Mouse (Mus musculus) limb, embryonic 10.5 days (tissue): ENCODE measurements around the gene Zfp362. TPM values are rescaled to one million over a fixed set of nuclear protein-coding genes. Genes with fewer than 3 reads are reported as not detected.

Source experiments
- DNase-seq: peaks from one replicate; pipeline ENCODE4 v3.0.0-alpha.2; 2017; ENCODE audit warnings: low spot score
- H3K27ac ChIP-seq: fragments of 300-500 bp; sonication (generic); 2 replicates; pipeline ENCODE4 v1.5.1; 2016; ENCODE audit warnings: mild to moderate bottlenecking
- H3K27me3 ChIP-seq: fragments of 300-500 bp; sonication (generic); 2 replicates; pipeline ENCODE4 v1.6.1; 2016; ENCODE audit warnings: low read depth, mild to moderate bottlenecking; ENCODE audit not compliant: poor library complexity, severe bottlenecking
- H3K36me3 ChIP-seq: fragments of 300-500 bp; sonication (generic); 2 replicates; pipeline ENCODE4 v1.6.1; 2016; ENCODE audit warnings: mild to moderate bottlenecking, moderate library complexity
- H3K4me1 ChIP-seq: fragments of 300-500 bp; sonication (generic); 2 replicates; pipeline ENCODE4 v1.6.1; 2016
- H3K4me3 ChIP-seq: fragments of 300-500 bp; sonication (generic); 2 replicates; pipeline ENCODE4 v1.5.1; 2016; ENCODE audit warnings: mild to moderate bottlenecking, moderate library complexity
- H3K9me3 ChIP-seq: fragments of 300-500 bp; sonication (generic); replicated peaks from 2 replicates; pipeline ENCODE4 v1.6.1; 2016; ENCODE audit warnings: mild to moderate bottlenecking
- WGBS: fragments of 180-500 bp; shearing (Covaris S2); methylation state at CpG from one replicate; pipeline ENCODE4 v1.1.7; 2016; 5-methylcytosine and 5-hydroxymethylcytosine counted together
- polyA plus RNA-seq: library from polyadenylated mRNA; unstranded; fragments of >200 nt; fragmentation: Nextera tagmentation; extraction: Ambion mirVana; gene quantifications from 2 replicates; pipeline ENCODE4 v1.2.1, GENCODE M21; 2016

Gene Zfp362
- 41.4 and 48.6 TPM in 2 replicates for polyA plus RNA-seq

- peak; percentile 80 for DNase-seq
- peaks cover 54% of the 10 kb centered on the region for H3K4me1 ChIP-seq
- 13% methylated on average over 95 of the region's 111 CpGs for WGBS
- no peaks in the 10 kb centered on the region for H3K27me3 ChIP-seq
- H3K27ac ChIP-seq: peak within 1 kb of the TSS; percentile 99
- peaks cover 18% of the 10 kb centered on the region for H3K36me3 ChIP-seq
- H3K4me3 ChIP-seq: peak within 1 kb of the TSS; percentile 86
- no peaks in the 10 kb centered on the region for H3K9me3 ChIP-seq
Measured at GRCm38 (mm10) chr4:128806043-128806826, at the start of gene Zfp362. Zfp362 (minus strand) TSS chr4:128806045.

GRCm38 (mm10) chr4:128855613-128856040, 49.8 kb upstream of the Zfp362 start:
- no peak overlapping the region for H3K4me3 ChIP-seq
- 82% methylated on average over 4 of the region's 4 CpGs for WGBS
- H3K9me3 ChIP-seq: no peaks in the 10 kb centered on the region
- no peak overlapping the region for H3K27ac ChIP-seq
- H3K27me3 ChIP-seq: no peaks in the 10 kb centered on the region
- H3K36me3 ChIP-seq: no peaks in the 10 kb centered on the region
- no peak for DNase-seq
- 0 out of 2 replicates have a peak, but pooled peaks cover 6% of the 10 kb centered on the region for H3K4me1 ChIP-seq

GRCm38 (mm10) chr4:128853117-128853516, 47.3 kb upstream of the Zfp362 start:
- H3K27ac ChIP-seq: no peak overlapping the region
- 0 out of 2 replicates have a peak, but pooled peaks cover 6% of the 10 kb centered on the region for H3K4me1 ChIP-seq
- DNase-seq: no peak
- H3K27me3 ChIP-seq: no peaks in the 10 kb centered on the region
- H3K4me3 ChIP-seq: no peak overlapping the region
- no peaks in the 10 kb centered on the region for H3K36me3 ChIP-seq
- 91% methylated on average over 11 of the region's 11 CpGs for WGBS
- no peaks in the 10 kb centered on the region for H3K9me3 ChIP-seq

- 83% methylated on average over 12 of the region's 12 CpGs for WGBS
Measured at GRCm38 (mm10) chr4:128852266-128852887, 46.5 kb upstream of the Zfp362 start.

GRCm38 (mm10) chr4:128849686-128850085, 43.8 kb upstream of the Zfp362 start:
- H3K36me3 ChIP-seq: no peaks in the 10 kb centered on the region
- WGBS: 72% methylated on average over 7 of the region's 7 CpGs
- no peak for DNase-seq
- H3K4me3 ChIP-seq: no peak overlapping the region
- no peaks in the 10 kb centered on the region for H3K9me3 ChIP-seq
- H3K27me3 ChIP-seq: no peaks in the 10 kb centered on the region
- H3K4me1 ChIP-seq: 0 out of 2 replicates have a peak, but pooled peaks cover 7% of the 10 kb centered on the region
- H3K27ac ChIP-seq: no peak overlapping the region

More at GRCm38 (mm10) chr4:128852266-128852887, 46.5 kb upstream of the Zfp362 start:
- Histone ChIP-seq H3K27ac (no peak overlapping the region), H3K9me3 (no peaks in the 10 kb centered on the region), H3K36me3 (no peaks in the 10 kb centered on the region), H3K4me3 (no peak overlapping the region), H3K27me3 (no peaks in the 10 kb centered on the region), H3K4me1 (0 out of 2 replicates have a peak, but pooled peaks cover 4% of the 10 kb centered on the region)
- no peak for DNase-seq

- Histone ChIP-seq H3K4me1 (0 out of 2 replicates have a peak, but pooled peaks cover 9% of the 10 kb centered on the region), H3K4me3 (no peak overlapping the region), H3K27me3 (no peaks in the 10 kb centered on the region), H3K27ac (no peak overlapping the region), H3K9me3 (no peaks in the 10 kb centered on the region), H3K36me3 (no peaks in the 10 kb centered on the region)
- no peak for DNase-seq
- 93% methylated on average over 3 of the region's 3 CpGs for WGBS
Measured at GRCm38 (mm10) chr4:128848961-128849360, 43.1 kb upstream of the Zfp362 start.

- peaks cover 22% of the 10 kb centered on the region for H3K4me1 ChIP-seq
- H3K27me3 ChIP-seq: no peaks in the 10 kb centered on the region
- no peaks in the 10 kb centered on the region for H3K36me3 ChIP-seq
- WGBS: 81% methylated on average over 12 of the region's 12 CpGs
- no peak overlapping the region for H3K27ac ChIP-seq
- no peak overlapping the region for H3K4me3 ChIP-seq
- H3K9me3 ChIP-seq: no peaks in the 10 kb centered on the region
- DNase-seq: no peak
Measured at GRCm38 (mm10) chr4:128845367-128845973, 39.6 kb upstream of the Zfp362 start.

- Histone ChIP-seq H3K36me3 (no peaks in the 10 kb centered on the region), H3K4me1 (peaks cover 31% of the 10 kb centered on the region), H3K27ac (no peak overlapping the region), H3K27me3 (no peaks in the 10 kb centered on the region), H3K9me3 (no peaks in the 10 kb centered on the region), H3K4me3 (no peak overlapping the region)
- DNase-seq: no peak
- 52% methylated on average over 13 of the region's 13 CpGs for WGBS
Measured at GRCm38 (mm10) chr4:128844566-128844965, 38.7 kb upstream of the Zfp362 start.

- peaks cover 47% of the 10 kb centered on the region for H3K4me1 ChIP-seq
- H3K27ac ChIP-seq: no peak overlapping the region
- no peak for DNase-seq
- no peaks in the 10 kb centered on the region for H3K27me3 ChIP-seq
- H3K36me3 ChIP-seq: no peaks in the 10 kb centered on the region
- 86% methylated on average over 8 of the region's 8 CpGs for WGBS
- H3K4me3 ChIP-seq: no peak overlapping the region
- H3K9me3 ChIP-seq: no peaks in the 10 kb centered on the region
Measured at GRCm38 (mm10) chr4:128841259-128841658, 35.4 kb upstream of the Zfp362 start.

- peak; percentile 49 for DNase-seq
- Histone ChIP-seq H3K36me3 (no peaks in the 10 kb centered on the region), H3K27ac (peak overlapping the region; percentile 77), H3K9me3 (no peaks in the 10 kb centered on the region), H3K4me3 (0 out of 2 replicates have a peak overlapping the region, but pooled peaks have one; percentile 14), H3K27me3 (no peaks in the 10 kb centered on the region), H3K4me1 (peaks cover 45% of the 10 kb centered on the region)
- 35% methylated on average over 16 of the region's 16 CpGs for WGBS
Measured at GRCm38 (mm10) chr4:128839811-128840738, 34.2 kb upstream of the Zfp362 start.

GRCm38 (mm10) chr4:128838202-128838601, 32.4 kb upstream of the Zfp362 start:
- H3K27ac ChIP-seq: no peak overlapping the region
- WGBS: 67% methylated on average over 5 of the region's 5 CpGs
- no peaks in the 10 kb centered on the region for H3K36me3 ChIP-seq
- H3K4me1 ChIP-seq: peaks cover 41% of the 10 kb centered on the region
- no peak for DNase-seq
- no peaks in the 10 kb centered on the region for H3K9me3 ChIP-seq
- no peak overlapping the region for H3K4me3 ChIP-seq
- no peaks in the 10 kb centered on the region for H3K27me3 ChIP-seq

GRCm38 (mm10) chr4:128824131-128824530, 18.3 kb upstream of the Zfp362 start:
- no peak overlapping the region for H3K27ac ChIP-seq
- DNase-seq: no peak
- no peaks in the 10 kb centered on the region for H3K27me3 ChIP-seq
- H3K36me3 ChIP-seq: no peaks in the 10 kb centered on the region
- WGBS: 78% methylated on average over 3 of the region's 3 CpGs
- no peaks in the 10 kb centered on the region for H3K4me1 ChIP-seq
- H3K4me3 ChIP-seq: no peak overlapping the region
- no peaks in the 10 kb centered on the region for H3K9me3 ChIP-seq
